Mouse (Mus musculus): ENCODE measurements at regions not wholly inside any gene's neighbourhood (a gene's known extent, or its start where the extent isn't known, plus 50 kb on each side); places are given as distances from the start of the nearest gene placed in this dataset.
A peak's percentile ranks its signal among the peaks of the same experiment; 100 is the strongest.

- no peak overlapping the region for H3K27ac ChIP-seq (replicated peaks)
- no peak overlapping the region for H3K9ac ChIP-seq (replicated peaks)
- no peak for ATAC-seq (ENCODE audit: low FRiP score, low read depth)
- H3K36me3 ChIP-seq, result no peaks in the 10 kb centered on the region
- no peak overlapping the region for H3K4me3 ChIP-seq
- no peaks in the 10 kb centered on the region for H3K9me3 ChIP-seq
- H3K4me1 ChIP-seq, result no peaks in the 10 kb centered on the region
- no peaks in the 10 kb centered on the region for H3K27me3 ChIP-seq
- no peak overlapping the region for H3K4me2 ChIP-seq (replicated peaks)
- WGBS, result 80% methylated on average over 8 of the region's 8 CpGs
Observed at GRCm38 (mm10) chr2:144123395-144124034, 90.7 kb downstream of the Banf2 start.

GRCm38 (mm10) chr2:144127082-144128037 is 94.5 kb downstream of the Banf2 start:
- Histone ChIP-seq H3K27me3 (no peaks in the 10 kb centered on the region), H3K4me2 (replicated peaks) (no peak overlapping the region), H3K9me3 (0 out of 2 replicates have a peak, but pooled peaks cover 4% of the 10 kb centered on the region), H3K9ac (replicated peaks) (no peak overlapping the region), H3K36me3 (no peaks in the 10 kb centered on the region), H3K4me3 (no peak overlapping the region), H3K4me1 (no peaks in the 10 kb centered on the region), H3K27ac (replicated peaks) (no peak overlapping the region)
- WGBS, result 71% methylated on average over 12 of the region's 13 CpGs
- no peak for ATAC-seq (ENCODE audit: low FRiP score, low read depth)

- H3K36me3 ChIP-seq, result no peaks in the 10 kb centered on the region
- no peak overlapping the region for H3K27ac ChIP-seq (replicated peaks)
- 83% methylated on average over 3 of the region's 3 CpGs for WGBS
- ATAC-seq (ENCODE audit: low FRiP score, low read depth), result peak; percentile 41; the same call in 1 of the 2 replicates
- H3K4me3 ChIP-seq, result no peak overlapping the region
- 0 out of 2 replicates have a peak, but pooled peaks cover 4% of the 10 kb centered on the region for H3K9me3 ChIP-seq
- no peak overlapping the region for H3K9ac ChIP-seq (replicated peaks)
- no peaks in the 10 kb centered on the region for H3K27me3 ChIP-seq
- H3K4me2 ChIP-seq (replicated peaks), result no peak overlapping the region
- H3K4me1 ChIP-seq, result no peaks in the 10 kb centered on the region
Observed at GRCm38 (mm10) chr2:144128038-144128402, 95.2 kb downstream of the Banf2 start.

- Histone ChIP-seq H3K9ac (replicated peaks) (no peak overlapping the region), H3K36me3 (no peaks in the 10 kb centered on the region), H3K4me1 (no peaks in the 10 kb centered on the region)
Observed at GRCm38 (mm10) chr2:144128527-144128926, 95.7 kb downstream of the Banf2 start.

GRCm38 (mm10) chr2:144133806-144134574 is 101.1 kb downstream of the Banf2 start:
- Histone ChIP-seq H3K4me3 (no peak overlapping the region), H3K4me1 (no peaks in the 10 kb centered on the region), H3K36me3 (no peaks in the 10 kb centered on the region), H3K27ac (replicated peaks) (no peak overlapping the region), H3K9ac (replicated peaks) (no peak overlapping the region), H3K4me2 (replicated peaks) (no peak overlapping the region), H3K27me3 (no peaks in the 10 kb centered on the region), H3K9me3 (0 out of 2 replicates have a peak, but pooled peaks cover 4% of the 10 kb centered on the region)
- 64% methylated on average over 14 of the region's 14 CpGs for WGBS
- ATAC-seq (ENCODE audit: low FRiP score, low read depth), result no peak

More at GRCm38 (mm10) chr2:144128527-144128926, 95.7 kb downstream of the Banf2 start:
- no peak overlapping the region for H3K4me2 ChIP-seq (replicated peaks)
- WGBS, result 82% methylated on average over 4 of the region's 4 CpGs
- H3K27ac ChIP-seq (replicated peaks), result no peak overlapping the region
- H3K4me3 ChIP-seq, result no peak overlapping the region
- ATAC-seq (ENCODE audit: low FRiP score, low read depth), result no peak
- H3K9me3 ChIP-seq, result 0 out of 2 replicates have a peak, but pooled peaks cover 4% of the 10 kb centered on the region
- H3K27me3 ChIP-seq, result no peaks in the 10 kb centered on the region

GRCm38 (mm10) chr2:144134575-144134958 is 101.7 kb downstream of the Banf2 start:
- Histone ChIP-seq H3K9ac (replicated peaks) (no peak overlapping the region), H3K4me1 (peaks cover 4% of the 10 kb centered on the region; the same call in 1 of the 2 replicates), H3K4me2 (replicated peaks) (no peak overlapping the region), H3K27ac (replicated peaks) (no peak overlapping the region), H3K4me3 (no peak overlapping the region), H3K27me3 (no peaks in the 10 kb centered on the region), H3K36me3 (no peaks in the 10 kb centered on the region), H3K9me3 (0 out of 2 replicates have a peak, but pooled peaks cover 4% of the 10 kb centered on the region)
- WGBS, result 78% methylated on average over 9 of the region's 9 CpGs
- ATAC-seq (ENCODE audit: low FRiP score, low read depth), result no peak

- no peaks in the 10 kb centered on the region for H3K36me3 ChIP-seq
- ATAC-seq (ENCODE audit: low FRiP score, low read depth), result no peak
- no peaks in the 10 kb centered on the region for H3K27me3 ChIP-seq
- H3K9ac ChIP-seq (replicated peaks), result no peak overlapping the region
- no peaks in the 10 kb centered on the region for H3K9me3 ChIP-seq
- 83% methylated on average over 1 of the region's 1 CpGs for WGBS
- H3K4me3 ChIP-seq, result no peak overlapping the region
- no peak overlapping the region for H3K4me2 ChIP-seq (replicated peaks)
- no peak overlapping the region for H3K27ac ChIP-seq (replicated peaks)
- H3K4me1 ChIP-seq, result peaks cover 5% of the 10 kb centered on the region; the same call in 1 of the 2 replicates
Observed at GRCm38 (mm10) chr2:144135586-144135985, 102.7 kb downstream of the Banf2 start.

- peaks cover 5% of the 10 kb centered on the region; the same call in 1 of the 2 replicates for H3K4me1 ChIP-seq
Observed at GRCm38 (mm10) chr2:144143620-144144384, 110.9 kb downstream of the Banf2 start.

GRCm38 (mm10) chr2:144144486-144145136 is 111.8 kb downstream of the Banf2 start:
- WGBS, result 89% methylated on average over 5 of the region's 5 CpGs

More at GRCm38 (mm10) chr2:144143620-144144384, 110.9 kb downstream of the Banf2 start:
- ATAC-seq (ENCODE audit: low FRiP score, low read depth), result no peak
- H3K27me3 ChIP-seq, result no peaks in the 10 kb centered on the region
- no peak overlapping the region for H3K9ac ChIP-seq (replicated peaks)
- 88% methylated on average over 9 of the region's 9 CpGs for WGBS
- no peak overlapping the region for H3K27ac ChIP-seq (replicated peaks)
- no peak overlapping the region for H3K4me3 ChIP-seq
- H3K36me3 ChIP-seq, result no peaks in the 10 kb centered on the region
- H3K9me3 ChIP-seq, result no peaks in the 10 kb centered on the region
- no peak overlapping the region for H3K4me2 ChIP-seq (replicated peaks)

GRCm38 (mm10) chr2:144156456-144157211 is 113.8 kb upstream of the Mgme1 start:
- H3K4me3 ChIP-seq, result no peak overlapping the region
- H3K9me3 ChIP-seq, result no peaks in the 10 kb centered on the region
- H3K9ac ChIP-seq (replicated peaks), result no peak overlapping the region
- H3K27me3 ChIP-seq, result peaks cover 24% of the 10 kb centered on the region
- H3K36me3 ChIP-seq, result no peaks in the 10 kb centered on the region
- H3K4me1 ChIP-seq, result 0 out of 2 replicates have a peak, but pooled peaks cover 5% of the 10 kb centered on the region
- ATAC-seq (ENCODE audit: low FRiP score, low read depth), result no peak
- no peak overlapping the region for H3K27ac ChIP-seq (replicated peaks)
- 24% methylated on average over 7 of the region's 7 CpGs for WGBS
- H3K4me2 ChIP-seq (replicated peaks), result no peak overlapping the region

More at GRCm38 (mm10) chr2:144144486-144145136, 111.8 kb downstream of the Banf2 start:
- Histone ChIP-seq H3K9ac (replicated peaks) (no peak overlapping the region), H3K4me3 (no peak overlapping the region), H3K36me3 (no peaks in the 10 kb centered on the region), H3K9me3 (no peaks in the 10 kb centered on the region), H3K4me1 (peaks cover under 1% of the 10 kb centered on the region; the same call in 1 of the 2 replicates), H3K4me2 (replicated peaks) (no peak overlapping the region), H3K27ac (replicated peaks) (no peak overlapping the region), H3K27me3 (no peaks in the 10 kb centered on the region)
- ATAC-seq (ENCODE audit: low FRiP score, low read depth), result no peak

All from midbrain, embryonic 12.5 days (tissue).